Mouse (Mus musculus) liver, adult 2 months (tissue): ENCODE results near the gene Smchd1. TPM values are rescaled to one million over a fixed set of nuclear protein-coding genes. Genes with fewer than 3 reads are reported as not detected.

ENCODE experiments used
- DNase-seq: peaks from one replicate; pipeline ENCODE4 v3.0.0-alpha.2; 2011; ENCODE audit warnings: low read depth, low spot score; ENCODE audit errors: extremely low read depth
- H3K27ac ChIP-seq: fragments of 200-500 bp; replicated peaks from 2 replicates; pipeline ENCODE4 v1.5.1; 2012; ENCODE audit warnings: low read depth, mild to moderate bottlenecking, control low read depth, inconsistent platforms, low read length; ENCODE audit not compliant: insufficient read depth
- H3K27me3 ChIP-seq: fragments of 200-500 bp; 2 replicates; pipeline ENCODE4 v1.6.1; 2012; ENCODE audit warnings: mild to moderate bottlenecking, moderate library complexity, low read length, inconsistent platforms; ENCODE audit not compliant: control insufficient read depth, insufficient read depth
- H3K36me3 ChIP-seq: fragments of 200-500 bp; 2 replicates; pipeline ENCODE4 v1.6.1; 2012; ENCODE audit warnings: low read length, inconsistent platforms; ENCODE audit not compliant: control insufficient read depth, insufficient read depth
- H3K4me1 ChIP-seq: fragments of 200-500 bp; 2 replicates; pipeline ENCODE4 v1.6.1; 2011; ENCODE audit warnings: low read length; ENCODE audit not compliant: control insufficient read depth, insufficient read depth
- H3K4me3 ChIP-seq: fragments of 200-500 bp; 2 replicates; pipeline ENCODE4 v1.5.1; 2011; ENCODE audit warnings: low read depth, mild to moderate bottlenecking, control low read depth, low read length, moderate library complexity; ENCODE audit not compliant: insufficient read depth
- H3K79me2 ChIP-seq: fragments of 200-500 bp; 2 replicates; pipeline ENCODE4 v1.6.1; 2012; ENCODE audit warnings: inconsistent platforms, mild to moderate bottlenecking, low read length, moderate library complexity; ENCODE audit not compliant: control insufficient read depth, insufficient read depth
- H3K9ac ChIP-seq: fragments of 200-500 bp; 2 replicates; pipeline ENCODE4 v1.6.1; 2012; ENCODE audit warnings: low read depth, mild to moderate bottlenecking, control low read depth, inconsistent platforms, low read length
- CTCF ChIP-seq: fragments of 200-500 bp; IDR thresholded peaks from 2 replicates; pipeline ENCODE4 v1.5.1; 2011; ENCODE audit warnings: low read depth, low read length, control low read depth
- POLR2A ChIP-seq: fragments of 200-500 bp; IDR thresholded peaks from 2 replicates; pipeline ENCODE4 v1.6.1; 2011; ENCODE audit warnings: low read length, control low read depth; ENCODE audit not compliant: insufficient read depth; ENCODE audit errors: extremely low read depth
- WGBS: fragments of 180-500 bp; shearing (Covaris S2); methylation state at CpG from one replicate; pipeline ENCODE4 v1.1.7; 2018; 5-methylcytosine and 5-hydroxymethylcytosine counted together
- polyA plus RNA-seq: library from polyadenylated mRNA; depleted of rRNA; stranded (reverse); fragments of >200 nt; gene quantifications from 2 replicates; pipeline ENCODE4 v1.2.3, GENCODE M21; 2012; rRNA removed
- total RNA-seq: library from RNA; depleted of rRNA; stranded (reverse); fragments of >200 nt; gene quantifications from 2 replicates; pipeline ENCODE4 v1.2.3, GENCODE M21; 2014; rRNA removed

The Smchd1 gene
- total RNA-seq, result 16.0 and 17.1 TPM in 2 replicates
- polyA plus RNA-seq, result 1.8 and 2.5 TPM in 2 replicates

- 1% methylated on average over 107 of the region's 109 CpGs for WGBS
- peak; percentile 78 for DNase-seq
- Histone ChIP-seq H3K4me1 (peaks cover 6% of the 10 kb centered on the region), H3K27me3 (no peaks in the 10 kb centered on the region), H3K9ac (peak within 1 kb of the TSS; percentile 79), H3K4me3 (peak within 1 kb of the TSS; percentile 64), H3K79me2 (peaks cover 23% of the 10 kb centered on the region; the same call in 1 of the 2 replicates), H3K36me3 (no peaks in the 10 kb centered on the region), H3K27ac (peak within 1 kb of the TSS; percentile 54)
- TF ChIP-seq POLR2A (0 out of 2 replicates have a peak, but pooled peaks have one; percentile 38), CTCF (no peak)
Measured at GRCm38 (mm10) chr17:71474762-71475704, at the start of gene Smchd1. TSS of gene Smchd1 (minus strand) at chr17:71475343.

DNA sequence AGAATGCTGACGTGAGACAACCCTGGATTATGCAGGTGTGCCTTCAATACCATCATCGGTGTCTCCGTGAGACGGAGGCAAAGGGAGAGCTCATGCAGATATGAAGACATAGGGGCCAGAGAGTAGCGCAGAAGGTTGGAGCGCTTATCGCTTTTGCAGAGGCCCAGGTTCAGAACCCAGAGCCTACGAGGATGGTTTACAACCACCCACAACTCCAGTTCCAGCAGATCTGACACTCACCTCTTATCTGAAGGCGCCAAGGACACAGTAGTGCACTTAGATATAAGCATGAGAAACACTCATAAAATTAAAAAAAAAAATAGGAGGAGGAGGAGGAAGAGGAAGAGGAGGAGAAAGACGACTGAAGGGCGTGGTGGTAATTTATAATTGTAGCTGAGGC, 35.2 kb upstream of the Smchd1 start:
- no peaks in the 10 kb centered on the region for H3K4me1 ChIP-seq
- no peaks in the 10 kb centered on the region for H3K36me3 ChIP-seq
- H3K27ac ChIP-seq, result no peak overlapping the region
- no peaks in the 10 kb centered on the region for H3K27me3 ChIP-seq
- H3K4me3 ChIP-seq, result no peak overlapping the region
- DNase-seq, result no peak
- H3K9ac ChIP-seq, result no peak overlapping the region
- TF ChIP-seq POLR2A (no peak), CTCF (no peak)
- H3K79me2 ChIP-seq, result no peaks in the 10 kb centered on the region
- 97% methylated on average over 11 of the region's 11 CpGs for WGBS

DNA sequence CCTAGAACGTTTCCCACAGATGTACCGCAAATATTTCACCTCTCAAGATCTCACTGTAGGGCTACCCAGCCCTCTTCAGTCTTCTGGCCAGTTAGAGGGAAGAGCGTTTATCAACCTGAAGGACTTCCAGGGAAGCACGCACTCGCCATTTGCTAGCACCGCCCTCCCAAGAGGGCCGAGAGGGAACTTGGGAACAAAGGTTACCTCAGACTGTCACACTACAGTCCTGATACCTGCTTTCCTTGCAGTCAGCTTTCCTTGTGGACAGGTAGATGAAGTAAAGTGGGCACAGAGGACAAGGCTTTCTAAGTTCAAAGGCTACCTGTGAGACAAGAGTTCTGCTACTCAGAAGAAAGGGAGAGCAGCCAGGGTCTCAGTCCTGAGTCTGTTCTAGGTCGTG, 31.7 kb upstream of the Smchd1 start:
- TF ChIP-seq CTCF, result no peak

GRCm38 (mm10) chr17:71495784-71496183, 20.6 kb upstream of the Smchd1 start:
- DNase-seq, result no peak
- WGBS, result 90% methylated on average over 4 of the region's 4 CpGs
- Histone ChIP-seq H3K4me1 (peaks cover 2% of the 10 kb centered on the region; the same call in 1 of the 2 replicates), H3K4me3 (no peak overlapping the region), H3K79me2 (no peaks in the 10 kb centered on the region), H3K27ac (no peak overlapping the region), H3K9ac (no peak overlapping the region), H3K27me3 (no peaks in the 10 kb centered on the region), H3K36me3 (no peaks in the 10 kb centered on the region)
- TF ChIP-seq POLR2A, result no peak
- no peak for TF ChIP-seq CTCF

More for the DNA sequence above, 31.7 kb upstream of the Smchd1 start:
- Histone ChIP-seq H3K27me3 (no peaks in the 10 kb centered on the region), H3K4me1 (peaks cover 2% of the 10 kb centered on the region), H3K79me2 (no peaks in the 10 kb centered on the region), H3K36me3 (no peaks in the 10 kb centered on the region), H3K4me3 (no peak overlapping the region), H3K9ac (no peak overlapping the region), H3K27ac (no peak overlapping the region)
- DNase-seq, result no peak
- 91% methylated on average over 8 of the region's 8 CpGs for WGBS

DNA sequence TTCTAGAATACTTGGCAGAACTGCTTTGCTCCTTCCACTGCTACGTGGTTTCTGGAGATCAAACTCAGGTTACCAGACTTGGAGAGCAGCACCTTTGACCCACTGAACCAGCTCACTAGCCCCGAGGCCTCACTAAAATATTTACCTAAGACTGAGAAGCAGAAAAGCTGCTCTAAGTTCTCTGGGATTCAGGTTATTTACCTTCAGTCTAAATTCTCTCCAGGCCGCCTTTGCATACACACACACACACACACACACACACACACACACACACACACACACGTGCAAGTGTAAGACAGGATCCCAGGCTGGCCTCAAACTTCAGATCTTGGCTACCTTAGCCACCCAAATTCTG, 16.2 kb upstream of the Smchd1 start:
- no peak overlapping the region for H3K9ac ChIP-seq
- no peaks in the 10 kb centered on the region for H3K79me2 ChIP-seq
- 18% methylated on average over 4 of the region's 4 CpGs for WGBS
- no peaks in the 10 kb centered on the region for H3K27me3 ChIP-seq
- H3K36me3 ChIP-seq, result no peaks in the 10 kb centered on the region
- peaks cover 2% of the 10 kb centered on the region; the same call in 1 of the 2 replicates for H3K4me1 ChIP-seq
- TF ChIP-seq POLR2A (no peak), CTCF (no peak)
- no peak overlapping the region for H3K4me3 ChIP-seq
- no peak overlapping the region for H3K27ac ChIP-seq
- peak; percentile 49 for DNase-seq
